Mouse (Mus musculus): ENCODE data around the gene H1foo.

H1foo gene

DNA sequence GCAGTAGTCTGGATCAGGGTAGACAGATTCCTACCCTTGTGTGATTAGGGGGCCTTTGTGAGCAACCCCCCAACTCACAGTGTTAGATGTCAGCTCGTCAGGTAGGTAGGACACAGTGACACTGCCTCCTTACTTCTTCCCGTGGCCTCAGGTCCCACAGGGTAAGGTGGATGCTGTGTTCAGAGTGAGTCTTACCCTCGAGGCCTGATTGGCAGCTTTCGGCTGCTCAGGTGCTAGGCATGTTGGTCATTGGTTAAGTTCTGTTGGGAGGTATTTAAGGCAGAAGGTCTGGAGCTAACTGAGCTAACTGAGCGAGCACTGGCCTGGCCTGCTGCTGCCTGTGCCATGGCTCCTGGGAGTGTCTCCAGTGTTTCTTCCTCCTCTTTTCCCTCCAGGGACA is at the start of gene H1foo:
Gene H1foo (plus strand): TSS at position 301 of the 400 bp plus-strand sequence.
- no peak for DNase-seq

DNA sequence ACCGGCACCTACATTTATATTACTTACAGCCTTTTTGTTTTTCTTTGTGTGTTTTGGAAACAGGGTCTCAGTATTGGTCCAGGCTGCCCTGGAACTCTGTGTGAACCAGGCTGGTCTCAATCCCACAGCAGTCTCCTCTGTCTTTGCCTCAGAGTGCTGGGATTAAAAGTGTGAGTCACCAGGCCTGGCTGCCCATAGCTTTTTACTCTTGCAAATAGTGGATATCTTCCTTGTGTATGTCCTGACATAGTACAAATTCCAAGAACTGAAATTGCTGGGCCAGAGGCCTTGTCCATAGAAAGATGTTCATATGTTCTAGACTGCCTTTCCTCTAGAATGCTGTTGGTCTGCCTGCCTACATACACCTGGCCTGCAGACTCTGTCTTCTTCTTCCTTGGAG is 48.4 kb upstream of the H1foo start:
- DNase-seq, result no peak

DNA sequence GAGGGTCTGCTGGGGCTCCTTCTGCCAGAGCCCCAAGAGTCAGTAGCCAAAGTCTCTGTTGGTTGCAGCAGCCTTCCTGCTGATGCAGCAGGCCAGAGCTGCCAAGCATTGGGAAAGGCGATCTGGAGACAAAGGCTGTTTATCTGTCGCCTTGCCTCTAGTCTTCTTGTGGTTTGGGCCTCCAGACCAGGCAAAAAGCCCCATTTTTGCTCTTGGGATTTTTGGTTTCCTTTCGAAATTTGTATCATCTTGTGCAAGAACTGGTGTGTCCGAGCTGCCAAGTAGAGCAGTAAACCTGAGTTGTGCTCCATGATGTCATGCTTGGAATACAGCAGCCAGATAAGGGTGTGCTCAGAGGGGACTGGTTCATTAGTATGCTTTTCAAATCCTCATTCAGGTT is 47.6 kb upstream of the H1foo start:
- no peak for DNase-seq

DNA sequence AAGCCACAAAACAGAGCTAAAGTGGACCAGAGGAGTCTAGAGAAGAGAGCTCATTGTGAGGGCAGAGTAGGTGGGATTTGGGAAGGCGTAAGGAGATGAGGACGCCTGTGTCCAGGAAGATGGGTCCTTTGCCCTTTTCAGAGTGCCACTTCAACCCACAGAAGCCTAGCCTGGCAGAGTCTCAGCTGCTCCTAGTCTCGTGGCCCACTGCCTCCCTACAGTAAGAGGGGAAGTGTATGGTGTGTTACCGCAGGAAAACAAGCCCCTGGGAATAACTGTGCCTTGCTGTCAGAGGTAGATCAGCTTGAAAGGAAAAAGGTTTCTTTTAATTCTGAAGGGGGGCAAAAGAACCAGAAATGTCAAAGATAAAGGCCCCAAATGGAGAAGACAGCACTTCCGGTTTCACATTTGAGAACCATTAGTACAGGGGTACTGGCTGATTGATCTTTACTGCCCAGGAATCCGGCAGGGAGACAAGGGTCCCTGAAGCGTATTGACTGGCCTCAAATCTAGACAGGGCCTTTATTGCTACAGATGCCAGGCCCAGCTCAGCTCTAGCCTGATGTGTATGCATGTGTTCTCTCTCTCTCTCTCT is 46.7 kb upstream of the H1foo start:
- DNase-seq, result no peak

DNA sequence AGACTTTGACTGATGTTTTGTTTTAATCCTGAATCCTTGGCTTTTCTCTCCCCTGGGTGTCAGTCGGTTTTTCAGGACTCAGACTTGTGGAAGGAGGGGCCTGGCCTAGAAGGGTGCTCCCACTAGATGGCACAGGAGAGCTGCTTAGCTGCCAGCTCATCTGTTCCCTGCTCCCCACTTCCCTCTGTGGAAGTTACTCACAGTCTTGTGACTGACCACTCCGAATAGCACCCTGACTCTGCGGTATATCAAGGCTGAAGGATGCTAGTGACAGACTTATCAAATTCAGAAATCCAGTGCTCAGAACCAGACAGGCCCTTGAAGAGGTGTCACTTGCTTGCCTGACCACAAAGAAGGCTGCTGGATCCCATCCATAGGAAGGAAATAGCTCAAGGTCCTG is 43.7 kb upstream of the H1foo start:
- DNase-seq, result peak; percentile 76

DNA sequence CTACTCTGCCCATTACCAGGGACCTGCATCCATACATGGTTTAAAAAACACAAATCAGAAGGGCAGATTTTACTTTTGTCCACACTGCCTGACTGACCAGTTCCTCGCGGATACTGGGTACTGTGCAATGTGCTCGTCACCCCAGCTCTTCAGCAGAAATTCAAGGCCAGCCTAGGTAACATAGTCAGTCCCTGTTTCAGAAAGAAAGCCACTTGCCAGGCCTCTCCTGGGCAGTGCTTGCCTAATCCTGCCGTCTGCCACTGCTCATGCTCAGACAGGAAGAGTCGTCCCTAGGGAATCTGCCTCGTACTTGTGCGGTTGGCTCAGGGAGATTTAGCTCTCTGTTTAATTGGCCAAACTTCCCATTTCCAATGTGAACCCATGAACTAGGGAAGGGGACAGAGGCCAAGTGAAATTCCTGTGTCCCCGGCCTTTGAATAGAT is 43.2 kb upstream of the H1foo start:
- no peak for DNase-seq

DNA sequence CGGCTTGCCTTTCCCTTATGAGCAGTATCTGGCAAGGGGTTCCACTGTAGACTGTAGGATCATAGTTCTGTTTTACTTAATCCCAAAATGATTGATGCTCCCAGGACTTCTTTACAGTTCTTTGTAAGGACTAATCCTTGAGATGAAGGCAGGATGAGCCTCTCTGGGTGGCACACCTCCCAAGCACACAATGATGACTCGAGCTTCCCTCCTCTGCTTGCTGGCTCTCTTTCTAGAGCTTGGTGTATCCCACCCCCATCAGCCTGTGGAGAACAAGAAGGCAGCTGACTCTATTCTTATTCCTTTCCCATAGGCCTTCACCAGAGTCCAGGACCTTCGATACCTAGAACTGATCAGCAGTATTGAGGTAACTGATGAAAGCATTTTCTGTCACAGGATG is 42.2 kb upstream of the H1foo start:
- DNase-seq, result no peak

DNA sequence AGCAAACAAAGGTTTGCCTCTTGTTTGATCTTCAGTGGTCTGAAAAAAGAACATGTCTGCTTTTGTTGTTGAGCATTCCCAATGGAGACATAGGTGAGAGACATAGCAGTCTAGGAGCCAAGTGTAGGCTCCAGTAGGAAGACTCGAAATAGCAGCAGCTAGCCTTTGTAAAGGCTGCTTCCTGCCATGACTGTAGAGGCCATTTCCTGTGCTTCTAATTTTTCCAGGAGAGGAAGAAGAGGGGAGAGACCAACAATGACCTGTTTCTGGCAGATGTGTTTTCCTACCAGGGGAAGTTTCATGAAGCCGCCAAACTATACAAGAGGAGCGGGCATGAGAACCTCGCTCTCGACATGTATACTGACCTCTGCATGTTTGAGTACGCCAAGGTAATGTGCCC is 39.2 kb upstream of the H1foo start:
- no peak for DNase-seq

DNA sequence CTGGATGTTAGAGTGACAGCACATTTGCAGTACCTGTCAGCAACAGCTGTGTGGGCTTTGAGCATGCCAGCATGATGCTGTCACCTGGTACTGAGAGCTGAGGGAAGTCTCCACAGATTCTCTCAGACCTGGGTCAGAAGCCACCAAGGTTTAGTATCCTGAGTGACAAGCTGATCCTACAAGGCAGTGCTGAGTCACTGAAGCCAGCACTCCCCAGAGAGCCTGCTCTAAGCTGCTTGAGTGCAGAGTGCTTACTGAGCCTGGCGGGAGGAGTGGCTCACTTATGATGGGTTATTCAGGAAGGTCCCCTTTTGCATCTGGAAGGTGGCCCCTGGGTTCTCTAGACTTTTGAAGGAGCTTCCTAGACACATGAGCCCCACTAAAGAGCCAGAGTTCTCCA is 38.3 kb upstream of the H1foo start:
- no peak for DNase-seq

DNA sequence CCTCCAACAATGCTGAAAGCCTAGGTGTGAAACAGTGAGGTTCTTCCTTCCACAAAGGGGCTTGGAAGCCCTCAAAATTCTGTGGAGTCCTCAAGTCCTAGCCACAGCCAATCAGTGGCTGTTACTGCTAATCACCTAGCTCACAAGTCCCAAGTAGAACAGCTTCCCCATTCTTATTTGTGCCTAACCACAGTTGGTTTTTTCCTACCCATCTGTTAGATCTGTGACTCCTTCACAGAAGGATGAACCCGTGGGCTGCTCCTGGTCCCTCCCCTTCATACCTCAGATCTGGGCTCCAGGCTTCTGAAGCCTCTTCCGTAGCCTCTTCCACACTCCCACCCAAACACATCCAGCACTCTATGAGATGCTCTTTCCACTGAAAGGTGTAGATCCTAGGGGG is 37.9 kb upstream of the H1foo start:
- DNase-seq, result no peak

DNA sequence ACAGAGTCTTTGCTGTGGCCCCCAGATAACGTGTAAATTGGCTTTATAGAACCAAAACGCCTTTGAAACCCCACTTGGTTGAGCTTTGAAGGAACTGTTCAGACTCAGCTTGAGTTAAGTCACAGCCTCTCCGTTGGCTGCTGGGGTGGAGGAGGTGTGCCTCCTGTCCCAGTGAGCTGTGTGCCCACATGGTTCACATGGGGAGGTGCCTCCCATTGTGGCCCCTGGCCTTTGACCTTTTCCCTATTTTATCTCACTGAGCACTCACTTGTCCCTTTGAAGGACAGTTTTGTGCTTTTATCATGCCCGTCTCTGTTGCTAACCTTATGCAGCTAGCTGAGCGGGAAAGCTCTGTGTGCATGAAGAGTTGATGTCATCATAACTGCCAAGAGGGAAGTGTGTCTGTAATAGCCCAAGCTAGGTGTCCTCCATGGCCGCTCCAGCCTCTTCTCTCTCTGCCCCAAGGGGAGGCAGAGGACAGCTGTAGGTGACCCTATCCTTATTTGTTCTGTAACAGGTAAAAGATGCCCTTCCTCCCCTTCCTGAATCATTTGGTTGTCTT is 36.2 kb upstream of the H1foo start:
- DNase-seq, result no peak

DNA sequence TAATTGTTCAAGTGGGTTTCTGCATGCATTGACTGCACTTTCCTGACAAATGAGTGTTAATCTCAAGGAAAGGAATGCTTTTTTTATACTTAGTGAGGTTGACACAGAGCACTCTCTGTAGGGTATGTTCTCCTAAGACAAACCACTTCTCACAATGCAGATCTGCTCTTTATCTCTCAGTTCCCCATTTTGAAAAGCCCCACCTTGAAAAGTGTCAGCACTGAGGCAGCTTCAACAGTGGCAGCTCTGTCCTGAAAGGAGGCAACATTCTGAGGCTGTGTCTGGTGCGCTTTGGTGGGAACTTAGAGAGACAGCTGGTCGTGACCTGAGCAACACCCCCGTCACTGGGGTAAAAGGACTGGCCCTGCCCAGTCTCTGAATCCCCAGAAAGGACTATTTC is 35.7 kb upstream of the H1foo start:
- no peak for DNase-seq

DNA sequence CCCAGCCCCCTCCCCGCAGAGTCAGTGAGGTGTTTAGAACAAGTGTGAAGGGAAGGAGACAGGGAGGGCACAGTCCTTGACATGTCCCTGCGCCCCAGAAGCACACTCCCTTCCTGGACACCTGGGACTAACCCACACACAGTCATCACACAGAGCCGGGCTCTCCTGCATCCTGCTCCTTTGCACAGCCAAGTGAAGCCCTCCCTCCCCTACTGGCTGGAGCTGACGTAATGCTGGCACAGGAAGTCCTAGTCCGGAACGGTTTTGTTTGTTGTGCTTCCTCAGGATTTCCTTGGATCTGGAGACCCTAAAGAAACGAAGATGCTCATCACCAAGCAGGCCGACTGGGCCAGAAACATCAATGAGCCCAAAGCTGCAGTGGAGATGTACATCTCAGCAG is 34.8 kb upstream of the H1foo start:
- DNase-seq, result peak; percentile 52

DNA sequence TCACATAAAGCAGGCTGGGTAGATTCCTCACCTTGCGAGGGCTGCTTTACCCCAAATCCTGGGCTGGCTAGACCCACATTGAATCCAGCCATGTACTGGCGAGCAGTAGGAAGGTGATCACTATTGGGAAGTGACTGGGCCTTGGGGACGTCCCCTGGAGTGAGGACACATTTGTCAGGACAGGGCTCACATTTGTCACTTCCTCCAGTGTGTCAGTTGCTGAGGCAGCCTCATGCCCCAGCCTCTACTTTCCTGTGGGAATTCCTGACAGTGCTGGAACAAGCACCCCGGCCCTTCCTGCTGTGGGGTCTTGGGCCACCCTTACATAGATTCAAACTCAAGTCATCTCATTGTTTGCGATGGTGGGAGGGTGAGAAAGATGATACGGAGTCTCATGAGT is 33.0 kb upstream of the H1foo start:
- DNase-seq, result no peak

DNA sequence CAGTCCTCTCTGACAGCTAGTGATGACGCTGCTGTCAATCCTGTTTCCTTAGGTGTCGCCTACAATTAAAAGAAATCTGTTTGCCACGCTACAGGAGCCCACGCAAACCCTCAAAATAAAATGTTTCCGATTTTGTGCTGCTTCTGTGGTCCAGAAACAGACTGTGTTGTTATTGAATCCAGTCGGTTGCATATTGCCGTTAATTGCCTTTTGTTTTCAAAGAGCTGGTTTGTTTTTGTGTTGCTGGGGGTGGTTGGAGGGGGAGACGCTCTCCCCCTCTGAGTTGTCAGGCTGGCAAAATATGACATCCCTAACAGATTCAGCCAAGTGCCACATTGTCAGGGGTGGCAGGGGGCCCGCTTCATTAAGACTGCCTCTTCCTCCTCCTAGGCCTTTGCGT is 31.3 kb upstream of the H1foo start:
- DNase-seq, result no peak

DNA sequence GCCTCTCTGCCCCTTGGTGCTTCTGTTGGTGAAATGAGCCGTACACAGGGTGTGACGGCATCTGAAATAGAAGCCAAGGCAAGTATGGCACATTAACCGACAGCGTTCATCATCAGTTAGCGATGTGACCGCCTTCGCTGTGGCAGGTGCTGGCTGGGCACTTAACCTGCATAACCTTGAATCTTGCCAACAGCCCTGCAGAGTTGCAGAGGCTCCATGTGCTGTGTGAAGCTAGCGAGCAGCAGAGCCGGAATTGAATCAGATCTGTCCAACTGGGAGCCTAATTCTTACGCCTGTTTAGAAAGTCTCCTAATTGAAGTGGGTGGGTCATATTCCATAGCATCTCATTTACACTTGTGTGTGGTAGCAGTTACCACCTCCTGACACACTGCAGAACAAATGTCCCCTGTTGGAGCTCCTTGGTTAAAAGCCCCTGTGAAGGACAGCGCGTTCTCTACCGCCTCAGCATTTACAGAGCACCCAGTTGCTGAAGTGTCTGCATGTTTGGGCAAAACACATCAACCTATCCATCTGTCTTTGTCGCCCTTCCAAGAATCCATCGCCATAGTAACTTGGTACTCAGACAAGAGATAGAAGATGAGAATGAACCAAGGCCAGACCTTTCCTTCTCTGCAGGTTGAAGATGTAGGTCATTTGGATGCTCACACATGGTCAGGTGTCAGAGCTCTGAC is 30.1 kb upstream of the H1foo start:
- no peak for DNase-seq

DNA sequence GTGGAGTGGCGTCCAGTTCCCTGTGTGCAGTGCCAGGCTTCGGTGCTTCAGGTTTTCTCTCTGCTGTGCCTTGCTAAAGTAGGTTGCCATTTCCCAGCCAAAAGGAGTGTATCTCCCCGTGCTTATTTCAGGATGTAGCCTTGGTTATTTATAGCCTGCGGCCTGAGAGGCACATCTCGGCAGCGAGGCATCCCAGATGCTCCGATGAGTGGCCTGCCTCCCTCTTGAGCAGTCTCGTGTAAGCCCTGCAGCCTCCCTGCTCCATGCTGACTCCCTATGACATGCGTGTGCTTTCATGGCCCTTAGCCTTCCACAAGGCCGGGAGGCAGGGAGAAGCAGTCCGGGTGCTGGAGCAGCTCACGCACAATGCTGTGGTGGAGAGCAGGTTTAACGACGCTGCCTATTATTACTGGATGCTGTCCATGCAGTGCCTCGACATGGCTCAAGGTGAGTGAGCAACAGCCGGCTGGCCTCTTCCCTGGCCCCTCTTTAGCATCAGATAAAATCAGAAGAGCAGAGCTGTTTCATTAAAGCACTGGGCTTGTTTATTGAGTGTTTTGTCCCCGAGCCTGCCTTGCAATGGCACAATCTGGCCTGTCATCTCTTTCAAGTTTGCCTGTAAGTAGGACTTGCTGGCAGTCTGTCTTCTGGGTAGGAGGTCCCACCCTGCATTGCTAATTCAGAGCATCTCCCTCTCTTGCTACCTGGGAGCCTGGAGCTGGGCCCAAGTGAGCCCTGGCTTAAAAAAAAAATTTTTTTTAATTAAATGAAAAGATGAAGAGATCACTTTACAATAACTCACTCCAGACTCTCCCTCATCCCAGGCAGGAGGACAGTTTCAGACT is 28.9 kb upstream of the H1foo start:
- DNase-seq, result no peak

DNA sequence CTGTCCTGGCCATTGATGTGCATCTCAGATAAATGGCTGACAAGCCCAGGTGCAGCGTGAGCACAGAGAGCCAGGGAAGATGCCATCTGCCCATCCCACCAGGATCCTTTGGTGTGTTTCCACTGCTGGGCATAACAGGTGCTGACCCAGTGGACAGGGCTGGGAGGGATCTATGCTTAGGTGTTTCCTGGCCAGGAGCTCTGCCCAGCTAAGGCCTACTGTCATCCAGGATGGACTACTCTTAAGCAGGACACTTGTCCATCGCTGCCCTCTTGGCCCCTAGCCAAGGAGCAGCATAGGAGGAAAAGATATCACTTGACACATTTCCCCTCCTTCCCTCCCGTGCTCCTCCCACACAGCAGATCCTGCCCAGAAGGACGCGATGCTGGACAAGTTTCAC is 28.1 kb upstream of the H1foo start:
- DNase-seq, result no peak

DNA sequence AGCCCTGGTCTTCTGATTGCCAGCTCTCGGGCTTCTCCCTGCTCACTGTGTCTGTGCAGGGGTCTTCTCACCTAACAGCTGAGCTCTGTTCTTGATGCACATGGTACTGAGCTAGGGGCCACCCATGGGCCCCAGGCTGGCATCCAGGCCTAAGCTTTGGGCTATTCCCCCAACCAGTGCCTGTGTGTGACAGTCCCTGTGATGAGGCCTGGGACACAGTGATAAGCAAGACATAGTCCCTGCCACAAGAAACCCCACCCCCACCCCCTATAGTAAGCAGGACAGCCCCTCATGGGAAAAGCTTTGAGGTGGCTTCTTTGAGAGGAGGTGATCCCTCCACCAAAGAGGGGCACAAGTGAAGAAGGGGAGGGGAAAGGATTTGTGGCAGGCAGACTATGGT is 26.1 kb upstream of the H1foo start:
- DNase-seq, result no peak

DNA sequence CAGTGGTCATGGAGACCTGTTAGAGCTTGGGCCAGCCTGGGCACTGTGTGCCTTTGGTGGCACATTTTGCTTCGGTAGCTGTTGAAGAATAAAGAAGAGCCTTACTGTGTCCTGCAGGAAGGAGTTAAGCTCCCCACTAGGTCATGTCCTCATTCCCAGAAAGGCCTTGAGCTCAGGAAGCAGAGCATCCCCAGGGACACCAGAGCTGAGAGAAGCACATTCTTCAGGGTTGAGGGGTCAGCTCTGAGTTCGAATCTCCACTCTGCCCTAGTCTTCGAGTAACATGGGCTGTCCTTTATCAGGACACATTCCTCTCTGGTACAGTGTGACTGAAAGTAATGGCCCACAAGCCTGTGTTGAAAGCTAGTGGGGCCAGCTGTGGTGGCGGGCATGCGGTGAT is 24.9 kb upstream of the H1foo start:
- no peak for DNase-seq

DNA sequence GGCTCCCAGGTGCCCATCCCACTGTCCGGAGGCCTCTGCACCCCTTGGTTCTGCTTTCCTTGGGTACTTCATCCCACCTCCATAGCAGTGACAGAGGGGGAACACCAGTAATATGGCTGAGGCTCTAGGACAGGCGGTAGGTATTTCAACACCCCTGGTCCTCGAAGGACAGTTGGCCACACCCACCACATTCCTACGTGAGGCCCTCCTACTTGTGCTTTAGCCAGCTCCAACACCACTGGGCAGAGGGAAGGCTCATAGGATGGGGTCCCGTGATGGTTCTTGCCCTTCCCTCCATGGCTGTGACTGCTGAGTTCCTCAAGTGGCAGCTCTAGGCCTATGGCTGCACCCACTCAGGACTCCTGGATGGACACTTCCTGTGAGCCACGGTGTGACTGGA is 19.9 kb upstream of the H1foo start:
- DNase-seq, result no peak

DNA sequence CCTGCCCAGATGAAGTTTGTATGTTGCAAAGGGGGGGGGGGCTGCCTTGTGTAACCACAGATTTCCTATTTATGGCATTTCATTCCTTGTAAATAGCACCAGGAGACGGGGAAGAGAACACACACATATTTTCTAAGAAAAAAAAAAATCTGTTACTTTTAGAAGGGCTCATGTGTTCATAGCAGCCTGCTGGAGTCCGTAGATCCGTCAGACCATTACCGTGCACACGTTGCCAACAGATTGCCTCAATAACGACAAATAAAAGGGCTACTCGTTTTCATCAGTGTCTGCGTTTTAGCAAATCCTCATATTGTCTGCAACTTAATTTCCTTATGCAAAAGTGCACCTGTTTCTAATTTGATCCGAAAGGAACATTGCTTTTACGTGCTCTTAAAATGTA is 18.3 kb upstream of the H1foo start:
- DNase-seq, result no peak

DNA sequence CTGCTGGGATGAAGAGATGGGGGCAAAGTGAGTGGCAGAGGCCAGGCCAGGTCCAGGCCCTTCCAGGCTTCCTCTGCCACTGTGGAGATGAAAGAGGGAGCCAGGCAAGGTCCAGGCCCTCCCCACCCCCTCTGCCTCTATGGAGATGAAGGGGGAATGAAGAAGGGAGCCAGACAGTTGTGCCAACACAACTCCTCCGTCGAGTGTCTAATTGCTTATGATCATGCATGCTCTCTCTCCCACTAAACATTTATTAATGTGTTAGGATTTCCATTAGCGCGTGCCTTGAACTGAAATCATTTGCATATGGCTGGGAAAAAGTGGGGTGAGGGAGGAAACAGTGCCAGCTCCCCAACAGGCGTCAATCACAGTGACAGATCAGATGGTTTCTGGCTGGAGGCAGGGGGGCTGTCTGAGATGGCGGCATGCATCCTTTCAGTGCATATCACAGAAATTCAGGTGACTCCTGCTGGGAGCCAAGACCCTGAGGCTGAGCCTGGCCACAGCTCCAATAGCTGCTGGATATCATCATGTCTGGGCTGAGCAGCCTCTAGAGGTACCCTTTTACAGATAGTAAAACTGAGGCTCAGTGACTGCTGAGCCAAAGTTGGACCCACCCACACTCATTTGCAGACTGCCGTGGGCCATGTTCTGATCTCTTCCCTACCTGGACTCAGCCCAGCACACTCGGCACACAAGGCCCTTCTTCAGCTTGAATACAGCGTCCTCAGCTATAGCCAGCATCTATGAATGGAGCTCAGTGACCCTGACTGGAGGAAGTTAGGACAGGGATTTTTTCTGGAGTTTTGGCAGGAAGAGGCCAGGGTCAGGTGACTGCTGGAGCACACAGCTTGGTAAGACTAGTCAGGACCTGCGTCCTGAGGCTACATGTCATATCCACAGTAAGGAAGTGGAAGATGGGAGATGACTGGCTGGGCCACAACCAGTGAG is 17.2 kb upstream of the H1foo start:
- no peak for DNase-seq
